Mouse (Mus musculus) MEL (cell line): ENCODE measurements around the gene Fam171a2. TPM values are rescaled to one million over a fixed set of nuclear protein-coding genes. Genes with fewer than 3 reads are reported as not detected.

Source experiments
- DNase-seq: peaks from one replicate; pipeline ENCODE4 v3.0.0; 2011; ENCODE audit warnings: low read depth, low spot score
- H3K27ac ChIP-seq: 2 replicates; pipeline ENCODE4 v1.5.1; 2012; ENCODE audit warnings: low read depth, mild to moderate bottlenecking, control low read depth, low read length, moderate library complexity; ENCODE audit not compliant: control insufficient read depth
- H3K27me3 ChIP-seq, 2 experiments: fragments of 150-350 bp in 1 of 2; sonication (generic) in 1 of 2; 2 replicates each; pipeline ENCODE4 v1.6.1; 2012; ENCODE audit warnings: low read length in 2 of 2, mild to moderate bottlenecking in 2 of 2, improper control_type of control experiment in 1 of 2, moderate library complexity in 1 of 2; ENCODE audit not compliant: insufficient read depth in 2 of 2, control insufficient read depth in 1 of 2
- H3K36me3 ChIP-seq, 2 experiments: 2 replicates each; pipeline ENCODE4 v1.6.1; 2012 to 2014; ENCODE audit warnings: low read length in 2 of 2, improper control_type of control experiment in 1 of 2, inconsistent platforms in 1 of 2, mild to moderate bottlenecking in 1 of 2; ENCODE audit not compliant: insufficient read depth in 2 of 2, control insufficient read depth in 1 of 2
- H3K4me1 ChIP-seq, 2 experiments: fragments of 150-350 bp in 1 of 2; sonication (generic) in 1 of 2; 2 replicates each; pipeline ENCODE4 v1.6.1; 2012; ENCODE audit warnings: low read length in 2 of 2, improper control_type of control experiment in 1 of 2, mild to moderate bottlenecking in 1 of 2; ENCODE audit not compliant: insufficient read depth in 2 of 2, control insufficient read depth in 1 of 2
- H3K4me3 ChIP-seq, 2 experiments: fragments of 150-350 bp in 1 of 2; sonication (generic) in 1 of 2; 2 replicates each; pipeline ENCODE4 v1.5.1; 2012; ENCODE audit warnings: low read depth in 2 of 2, low read length in 2 of 2, mild to moderate bottlenecking in 2 of 2, moderate library complexity in 2 of 2, control low read depth in 1 of 2, improper control_type of control experiment in 1 of 2; ENCODE audit not compliant: control insufficient read depth in 1 of 2, insufficient read depth in 1 of 2
- H3K79me2 ChIP-seq: 2 replicates; pipeline ENCODE4 v1.6.1; 2012; ENCODE audit warnings: mild to moderate bottlenecking, low read length, moderate library complexity; ENCODE audit not compliant: control insufficient read depth, poor library complexity, insufficient read depth
- H3K9ac ChIP-seq: 2 replicates; pipeline ENCODE4 v1.6.1; 2012; ENCODE audit warnings: low read depth, mild to moderate bottlenecking, control low read depth, low read length, moderate library complexity; ENCODE audit not compliant: control insufficient read depth, poor library complexity, severe bottlenecking
- H3K9me3 ChIP-seq: fragments of 150-350 bp; sonication (generic); replicated peaks from 2 replicates; pipeline ENCODE4 v1.6.1; 2012; ENCODE audit warnings: mild to moderate bottlenecking, low read length, improper control_type of control experiment, moderate library complexity; ENCODE audit not compliant: insufficient read depth
- BHLHE40 ChIP-seq: IDR thresholded peaks from 2 replicates; pipeline ENCODE4 v1.6.1; 2012; ENCODE audit warnings: low read depth, mild to moderate bottlenecking, inconsistent platforms, low read length, improper control_type of control experiment, borderline replicate concordance
- CHD1 ChIP-seq: IDR thresholded peaks from 2 replicates; pipeline ENCODE4 v1.6.1; 2012; ENCODE audit warnings: low read depth, mild to moderate bottlenecking, inconsistent platforms, low read length, improper control_type of control experiment
- CHD2 ChIP-seq: IDR thresholded peaks from 2 replicates; pipeline ENCODE4 v1.6.1; 2011; ENCODE audit warnings: low read length, improper control_type of control experiment
- ELF1 ChIP-seq: IDR thresholded peaks from 2 replicates; pipeline ENCODE4 v1.6.1; 2014; ENCODE audit warnings: low read depth, mild to moderate bottlenecking, inconsistent platforms, low read length, improper control_type of control experiment, moderate library complexity
- EP300 ChIP-seq, 2 experiments: IDR thresholded peaks; 2 replicates each; pipeline ENCODE4 v1.6.1; 2011; ENCODE audit warnings: improper control_type of control experiment in 2 of 2, low read length in 2 of 2, low read depth in 1 of 2, mild to moderate bottlenecking in 1 of 2
- GABPA ChIP-seq: IDR thresholded peaks from 2 replicates; pipeline ENCODE4 v1.6.1; 2012; ENCODE audit warnings: low read depth, mild to moderate bottlenecking, inconsistent platforms, low read length, improper control_type of control experiment, moderate library complexity
- GATA1 ChIP-seq: IDR thresholded peaks from 2 replicates; pipeline ENCODE4 v1.6.1; 2011; ENCODE audit warnings: low read depth, low read length, improper control_type of control experiment
- HCFC1 ChIP-seq: IDR thresholded peaks from 2 replicates; pipeline ENCODE4 v1.6.1; 2012; ENCODE audit warnings: low read depth, mild to moderate bottlenecking, inconsistent platforms, low read length, improper control_type of control experiment, moderate library complexity
- JUND ChIP-seq: IDR thresholded peaks from 2 replicates; pipeline ENCODE4 v1.6.1; 2011; ENCODE audit warnings: low read depth, mild to moderate bottlenecking, improper control_type of control experiment, low read length
- KAT2A ChIP-seq: conservative IDR thresholded peaks from 2 replicates; pipeline ENCODE4 v1.6.1; 2012; ENCODE audit warnings: low read depth, low read length, improper control_type of control experiment, inconsistent platforms
- MAFK ChIP-seq: IDR thresholded peaks from 2 replicates; pipeline ENCODE4 v1.6.1; 2011; ENCODE audit warnings: low read depth, mild to moderate bottlenecking, low read length, improper control_type of control experiment, borderline replicate concordance
- MAX ChIP-seq: IDR thresholded peaks from 2 replicates; pipeline ENCODE4 v1.6.1; 2011; ENCODE audit warnings: low read length, improper control_type of control experiment
- MAZ ChIP-seq: IDR thresholded peaks from 2 replicates; pipeline ENCODE4 v1.6.1; 2012; ENCODE audit warnings: low read depth, mild to moderate bottlenecking, inconsistent platforms, low read length, improper control_type of control experiment
- MEF2A ChIP-seq: IDR thresholded peaks from 2 replicates; pipeline ENCODE4 v1.6.1; 2014; ENCODE audit warnings: low read depth, mild to moderate bottlenecking, inconsistent platforms, low read length, improper control_type of control experiment; ENCODE audit not compliant: poor library complexity, insufficient replicate concordance, severe bottlenecking; ENCODE audit errors: extremely low read depth
- MXI1 ChIP-seq: IDR thresholded peaks from 2 replicates; pipeline ENCODE4 v1.6.1; 2011; ENCODE audit warnings: mild to moderate bottlenecking, low read depth, low read length, improper control_type of control experiment
- MYC ChIP-seq: IDR thresholded peaks from 2 replicates; pipeline ENCODE4 v1.6.1; 2011; ENCODE audit warnings: low read depth, mild to moderate bottlenecking, low read length, improper control_type of control experiment, moderate library complexity
- NELFE ChIP-seq: IDR thresholded peaks from 2 replicates; pipeline ENCODE4 v1.6.1; 2011; ENCODE audit warnings: low read depth, low read length, improper control_type of control experiment
- NRF1 ChIP-seq: IDR thresholded peaks from 2 replicates; pipeline ENCODE4 v1.6.1; 2014; ENCODE audit warnings: low read depth, mild to moderate bottlenecking, inconsistent platforms, low read length, improper control_type of control experiment, moderate library complexity; ENCODE audit not compliant: poor library complexity, insufficient read depth, severe bottlenecking
- POLR2A ChIP-seq, 2 experiments: IDR thresholded peaks; 2 replicates each; pipeline ENCODE4 v1.6.1; 2011 to 2012; ENCODE audit warnings: low read length in 2 of 2, mild to moderate bottlenecking in 2 of 2, control low read depth in 1 of 2, improper control_type of control experiment in 1 of 2, low read depth in 1 of 2, moderate library complexity in 1 of 2; ENCODE audit not compliant: control insufficient read depth in 1 of 2, insufficient read depth in 1 of 2, poor library complexity in 1 of 2
- POLR2AphosphoS5 ChIP-seq: IDR thresholded peaks from 2 replicates; pipeline ENCODE4 v1.6.1; 2012; ENCODE audit warnings: low read depth, borderline replicate concordance, mild to moderate bottlenecking, inconsistent platforms, low read length, moderate library complexity, mixed read lengths
- RAD21 ChIP-seq: IDR thresholded peaks from 2 replicates; pipeline ENCODE4 v1.6.1; 2011; ENCODE audit warnings: mild to moderate bottlenecking, low read depth, low read length, improper control_type of control experiment
- RCOR1 ChIP-seq: IDR thresholded peaks from 2 replicates; pipeline ENCODE4 v1.6.1; 2012; ENCODE audit warnings: low read depth, mild to moderate bottlenecking, inconsistent platforms, low read length, improper control_type of control experiment
- SMC3 ChIP-seq: IDR thresholded peaks from 2 replicates; pipeline ENCODE4 v1.6.1; 2011; ENCODE audit warnings: low read depth, low read length, improper control_type of control experiment
- TAL1 ChIP-seq: IDR thresholded peaks from 2 replicates; pipeline ENCODE4 v1.6.1; 2012; ENCODE audit warnings: mild to moderate bottlenecking, inconsistent platforms, low read length, moderate library complexity, mixed read lengths
- TBP ChIP-seq: IDR thresholded peaks from 2 replicates; pipeline ENCODE4 v1.8.0; 2011; ENCODE audit warnings: low read depth, low read length, improper control_type of control experiment
- TCF12 ChIP-seq: IDR thresholded peaks from 2 replicates; pipeline ENCODE4 v1.6.1; 2014; ENCODE audit warnings: low read depth, mild to moderate bottlenecking, inconsistent platforms, low read length, improper control_type of control experiment, moderate library complexity
- UBTF ChIP-seq: IDR thresholded peaks from 2 replicates; pipeline ENCODE4 v1.6.1; 2012; ENCODE audit warnings: low read depth, mild to moderate bottlenecking, inconsistent platforms, low read length, improper control_type of control experiment, moderate library complexity, borderline replicate concordance; ENCODE audit not compliant: insufficient read depth
- USF1 ChIP-seq: IDR thresholded peaks from 2 replicates; pipeline ENCODE4 v1.6.1; 2014; ENCODE audit warnings: low read depth, mild to moderate bottlenecking, inconsistent platforms, low read length, improper control_type of control experiment, moderate library complexity
- ZMIZ1 ChIP-seq: IDR thresholded peaks from 2 replicates; pipeline ENCODE4 v1.6.1; 2012; ENCODE audit warnings: low read depth, mild to moderate bottlenecking, inconsistent platforms, low read length, improper control_type of control experiment, moderate library complexity
- polyA plus RNA-seq, 2 experiments: library from polyadenylated mRNA; stranded (reverse) in 1 of 2; unstranded in 1 of 2; fragments of >175 nt in 1 of 2; fragments of >200 nt in 1 of 2; gene quantifications; 2 replicates each; pipeline versions ENCODE4 v1.2.1 to v1.2.4; 2012; ENCODE audit warnings: low replicate concordance in 2 of 2, low read depth in 1 of 2; ENCODE audit not compliant: insufficient read length in 2 of 2, insufficient read depth in 1 of 2, missing spikeins in 1 of 2
- total RNA-seq: library from RNA; depleted of rRNA; stranded (reverse); fragments of 300-350 nt; gene quantifications from 2 replicates; pipeline ENCODE4 v1.2.3, GENCODE M21; 2012

Fam171a2 gene
- total and polyA plus RNA-seq, 3 experiments = 2.0 to 8.8 TPM; not detected in 1

GRCm38 (mm10) chr11:102431018-102431645, 16.4 kb downstream of the Fam171a2 start (continued):
- 0 out of 2 replicates have a peak, but pooled peaks have one; percentile 73 for TF ChIP-seq MAZ
- TF ChIP-seq MAX = no peak; the same call in 1 of the 2 replicates
- no peak for TF ChIP-seq POLR2A (IDR thresholded peaks at IDR 0.05; ENCODE audit: control insufficient read depth in 1 of 2, insufficient read depth in 1 of 2, low read depth in 1 of 2, low read length in 2 of 2, poor library complexity in 1 of 2)
- TF ChIP-seq MYC = no peak
- no peak for TF ChIP-seq MAFK
- peak; percentile 24; the same call in 1 of the 2 replicates for TF ChIP-seq HCFC1
- no peak for TF ChIP-seq MEF2A
- TF ChIP-seq GATA1 = no peak
- TF ChIP-seq UBTF = no peak
- TF ChIP-seq CHD1 = no peak
- TF ChIP-seq, all 39 proteins: peak for 10

- peaks cover 2% of the 10 kb centered on the region; the same call in 1 of the 2 replicates for H3K79me2 ChIP-seq
- H3K36me3 ChIP-seq = peaks cover 0 to 18% of the 10 kb centered on the region in 2 experiments; a peak in 2 of 4 replicates
- no peaks in the 10 kb centered on the region for H3K27me3 ChIP-seq
- peak within 1 kb of the TSS; percentile 68 for H3K9ac ChIP-seq
- H3K4me3 ChIP-seq = peak within 1 kb of the TSS; percentile 66 to 91
- H3K4me1 ChIP-seq = peaks cover 5 to 28% of the 10 kb centered on the region in 2 experiments
- H3K27ac ChIP-seq = peak within 1 kb of the TSS; percentile 65
- H3K9me3 ChIP-seq = no peaks in the 10 kb centered on the region
- peak; percentile 97 for DNase-seq
- TF ChIP-seq POLR2AphosphoS5 (no peak), MAX (peak; percentile 82), TCF12 (peak; percentile 32; the same call in 1 of the 2 replicates), MAFK (no peak), NRF1 (no peak), GATA1 (no peak), NELFE (peak; percentile 61), RCOR1 (no peak), USF1 (peak; percentile 99), TAL1 (no peak), MYC (0 out of 2 replicates have a peak, but pooled peaks have one; percentile 18), MAZ (peak; percentile 90), ELF1 (peak; percentile 52), MEF2A (0 out of 2 replicates have a peak, but pooled peaks have one; percentile 35), JUND (no peak), RAD21 (no peak), EP300 (IDR thresholded peaks at IDR 0.05; ENCODE audit: low read depth in 1 of 2, low read length in 2 of 2) (peak in 1 of 2 experiments; percentile 31; a peak in 2 of 4 replicates), KAT2A (peak; percentile 9; the same call in 1 of the 2 replicates), BHLHE40 (no peak), GABPA (no peak), TBP (0 out of 2 replicates have a peak, but pooled peaks have one; percentile 57), POLR2A (IDR thresholded peaks at IDR 0.05; ENCODE audit: control insufficient read depth in 1 of 2, insufficient read depth in 1 of 2, low read depth in 1 of 2, low read length in 2 of 2, poor library complexity in 1 of 2) (peak; percentile 65 to 70; a peak in 3 of 4 replicates), CHD2 (peak; percentile 61), MXI1 (peak; percentile 94), ZMIZ1 (no peak), SMC3 (0 out of 2 replicates have a peak, but pooled peaks have one; percentile 24)
Observed at GRCm38 (mm10) chr11:102430121-102431017, 17.1 kb downstream of the Fam171a2 start, which contains the start of gene Grn. Grn (plus strand) TSS chr11:102430315.
